Mouse (Mus musculus) cerebellum, postnatal 36 days (tissue): ENCODE data around the gene Hepacam2.

Experiments
- DNase-seq, 2 experiments: peaks; one replicate each; pipeline ENCODE4 v3.0.0; 2021 to 2022; ENCODE audit warnings: mixed read lengths in 2 of 2

Hepacam2 gene

GRCm38 (mm10) chr6:3498162-3498848 lies at the start of gene Hepacam2, which contains the start of gene Vps50:
TSS of gene Hepacam2 (minus strand) at chr6:3498298.
TSS of gene Vps50 (plus strand) at chr6:3498382.
- DNase-seq: peak; percentile 85 to 90

GRCm38 (mm10) chr6:3544970-3545369 lies 46.9 kb upstream of the Hepacam2 start:
- no peak for DNase-seq

GRCm38 (mm10) chr6:3543862-3544261 lies 45.8 kb upstream of the Hepacam2 start:
- DNase-seq: no peak

- DNase-seq: no peak
These were observed 41.4 kb upstream of the Hepacam2 start for GRCm38 (mm10) chr6:3539470-3539869.

GRCm38 (mm10) chr6:3536048-3536447 lies 38.0 kb upstream of the Hepacam2 start:
- DNase-seq: no peak

- DNase-seq: no peak
These were observed 33.3 kb upstream of the Hepacam2 start for GRCm38 (mm10) chr6:3531445-3531844.

- DNase-seq: no peak
These were observed 30.1 kb upstream of the Hepacam2 start for GRCm38 (mm10) chr6:3528198-3528597.

- peak; percentile 36 to 42 for DNase-seq
These were observed 14.5 kb upstream of the Hepacam2 start for GRCm38 (mm10) chr6:3512611-3513010.

- DNase-seq: peak; percentile 26 to 48
These were observed 13.5 kb upstream of the Hepacam2 start for GRCm38 (mm10) chr6:3511612-3512011.

GRCm38 (mm10) chr6:3511116-3511515 lies 13.0 kb upstream of the Hepacam2 start:
- peak in 1 of 2 experiments; percentile 28 for DNase-seq

GRCm38 (mm10) chr6:3509782-3510181 lies 11.7 kb upstream of the Hepacam2 start:
- DNase-seq: no peak

GRCm38 (mm10) chr6:3508151-3508550 lies 10.1 kb upstream of the Hepacam2 start:
- DNase-seq: peak; percentile 13 to 31

- DNase-seq: no peak
These were observed 9.0 kb upstream of the Hepacam2 start for GRCm38 (mm10) chr6:3507078-3507477.

GRCm38 (mm10) chr6:3505289-3505688 lies 7.2 kb upstream of the Hepacam2 start:
- no peak for DNase-seq

- DNase-seq: no peak
These were observed 2.2 kb upstream of the Hepacam2 start for GRCm38 (mm10) chr6:3500286-3500685.

GRCm38 (mm10) chr6:3496210-3496609 lies 1.9 kb downstream of the Hepacam2 start:
- DNase-seq: no peak

GRCm38 (mm10) chr6:3494285-3494684 lies 3.8 kb downstream of the Hepacam2 start:
- DNase-seq: no peak

GRCm38 (mm10) chr6:3487355-3487754 lies 10.7 kb downstream of the Hepacam2 start:
- no peak for DNase-seq

GRCm38 (mm10) chr6:3485133-3485532 lies 13.0 kb downstream of the Hepacam2 start:
- DNase-seq: no peak

GRCm38 (mm10) chr6:3481705-3482104 lies 16.4 kb downstream of the Hepacam2 start:
- DNase-seq: no peak

- no peak for DNase-seq
These were observed 18.2 kb downstream of the Hepacam2 start for GRCm38 (mm10) chr6:3479853-3480252.

GRCm38 (mm10) chr6:3476299-3476698 lies 21.8 kb downstream of the Hepacam2 start:
- DNase-seq: no peak

GRCm38 (mm10) chr6:3470706-3471105 lies 27.4 kb downstream of the Hepacam2 start:
- no peak for DNase-seq

- no peak for DNase-seq
These were observed 29.5 kb downstream of the Hepacam2 start for GRCm38 (mm10) chr6:3468627-3469026.

GRCm38 (mm10) chr6:3463594-3463993 lies 34.5 kb downstream of the Hepacam2 start:
- DNase-seq: no peak
